13 mouse cellular contexts compared by ENCODE assay signal in genomic region chr5:123017504-123017903, GRCm38 (mm10). TPM values are rescaled to one million over a fixed set of nuclear protein-coding genes. Genes with fewer than 3 reads are reported as not detected.
DNase-seq lines count a peak whose midpoint lies in the region; ATAC-seq and TF ChIP-seq lines count a peak whose summit lies in the region.
"Had no signal": no experiment of that assay in that cellular context is flagged by ENCODE, and none has a peak within 500 bp of the region (broad histone marks: within the 10 kb centered on the region; RNA-seq: fewer than 3 reads in every experiment).

No protein-coding gene starts in this region.

- no peak for DNase-seq in hindbrain, postnatal 0 days (ENCODE audit: low spot score)
- DNase-seq in hindbrain, embryonic 14.5 days (ENCODE audit: low spot score): no peak
- no peak for DNase-seq in layer of hippocampus, adult 9-11 months
- no peak for DNase-seq in embryo, embryonic 10 days (ENCODE audit: low spot score)
- DNase-seq in Muller cell, postnatal 12 days (ENCODE audit: inconsistent ontology term): no peak
- DNase-seq: adrenal gland, postnatal 14 days; cerebellum, postnatal 25 days; gastrocnemius, postnatal 14 days had no signal

- no peak for TF ChIP-seq POLR2A in bone marrow macrophage, adult 2 months (IDR thresholded peaks at IDR 0.05; ENCODE audit: borderline replicate concordance, low read depth, low read length)

- ATAC-seq in hindbrain, postnatal 0 days: no peak
- no peak for ATAC-seq in hindbrain, embryonic 14.5 days (ENCODE audit: low FRiP score)
- no peak for ATAC-seq in kidney, embryonic 15.5 days (replicated peaks; ENCODE audit: low FRiP score)
- no peak for ATAC-seq in lung, embryonic 16.5 days (ENCODE audit: low read depth)

- no peaks in the 10 kb centered on the region for H3K36me3 ChIP-seq in hindbrain, postnatal 0 days (ENCODE audit: insufficient read depth, low read length)
- no peaks in the 10 kb centered on the region for H3K36me3 ChIP-seq in hindbrain, embryonic 14.5 days (replicated peaks; ENCODE audit: control insufficient read depth, insufficient read depth)
- H3K36me3 ChIP-seq in kidney, embryonic 15.5 days: peaks cover 4% of the 10 kb centered on the region; the same call in 1 of the 2 replicates
- no peaks in the 10 kb centered on the region for H3K36me3 ChIP-seq in lung, embryonic 16.5 days (ENCODE audit: control insufficient read depth, insufficient read depth, low read length)

- H3K27me3 ChIP-seq in hindbrain, postnatal 0 days (ENCODE audit: insufficient read depth, low read length): no peaks in the 10 kb centered on the region
- no peaks in the 10 kb centered on the region for H3K27me3 ChIP-seq in hindbrain, embryonic 14.5 days (ENCODE audit: control insufficient read depth, insufficient read depth, low read length)
- H3K27me3 ChIP-seq in kidney, embryonic 15.5 days: no peaks in the 10 kb centered on the region
- H3K27me3 ChIP-seq in lung, embryonic 16.5 days (ENCODE audit: control insufficient read depth, insufficient read depth, low read depth, low read length): no peaks in the 10 kb centered on the region

- no peak for TF ChIP-seq CTCF in hindbrain, postnatal 0 days (IDR thresholded peaks at IDR 0.05; ENCODE audit: low read depth)
- TF ChIP-seq CTCF in bone marrow macrophage, adult 2 months (IDR thresholded peaks at IDR 0.05; ENCODE audit: low read depth, low read length): no peak

- 76% methylated on average over 4 of the region's 4 CpGs for WGBS in hindbrain, postnatal 0 days
- WGBS in hindbrain, embryonic 14.5 days: 90% methylated on average over 4 of the region's 4 CpGs
- 69% methylated on average over 4 of the region's 4 CpGs for WGBS in kidney, embryonic 15.5 days
- 64% methylated on average over 4 of the region's 4 CpGs for WGBS in lung, embryonic 16.5 days

- H3K4me2 ChIP-seq in hindbrain, postnatal 0 days (ENCODE audit: low read depth, low read length): 0 out of 2 replicates have a peak overlapping the region, but pooled peaks have one; percentile 5
- no peak overlapping the region for H3K4me2 ChIP-seq in hindbrain, embryonic 14.5 days (replicated peaks)
- peak overlapping the region; percentile 87; the same call in 1 of the 2 replicates for H3K4me2 ChIP-seq in kidney, embryonic 15.5 days
- peak overlapping the region; percentile 78; the same call in 1 of the 2 replicates for H3K4me2 ChIP-seq in lung, embryonic 16.5 days (ENCODE audit: low read depth, low read length)

- no peak overlapping the region for H3K4me3 ChIP-seq in hindbrain, postnatal 0 days (ENCODE audit: low read length)
- H3K4me3 ChIP-seq in hindbrain, embryonic 14.5 days (replicated peaks; ENCODE audit: low read length): no peak overlapping the region
- peak overlapping the region; percentile 9; the same call in 1 of the 2 replicates for H3K4me3 ChIP-seq in bone marrow macrophage, adult 2 months (ENCODE audit: insufficient read depth, low read length)
- no peak overlapping the region for H3K4me3 ChIP-seq in kidney, embryonic 15.5 days (replicated peaks)
- no peak overlapping the region for H3K4me3 ChIP-seq in lung, embryonic 16.5 days (ENCODE audit: low read length)

- no peaks in the 10 kb centered on the region for H3K9me3 ChIP-seq in hindbrain, postnatal 0 days (ENCODE audit: low read length)
- no peaks in the 10 kb centered on the region for H3K9me3 ChIP-seq in hindbrain, embryonic 14.5 days (ENCODE audit: control insufficient read depth, low read length)
- no peaks in the 10 kb centered on the region for H3K9me3 ChIP-seq in kidney, embryonic 15.5 days (replicated peaks)
- H3K9me3 ChIP-seq in lung, embryonic 16.5 days (ENCODE audit: control insufficient read depth, low read length): no peaks in the 10 kb centered on the region
- H3K9me3 ChIP-seq: G1E had no signal

- H3K27ac ChIP-seq in hindbrain, postnatal 0 days: no peak overlapping the region
- no peak overlapping the region for H3K27ac ChIP-seq in hindbrain, embryonic 14.5 days
- H3K27ac ChIP-seq in bone marrow macrophage, adult 2 months (ENCODE audit: insufficient read depth, low read depth, low read length): no peak overlapping the region; the same call in 1 of the 2 replicates
- 0 out of 2 replicates have a peak overlapping the region, but pooled peaks have one; percentile 2 for H3K27ac ChIP-seq in kidney, embryonic 15.5 days
- H3K27ac ChIP-seq in lung, embryonic 16.5 days (ENCODE audit: low read length): no peak overlapping the region

- H3K9ac ChIP-seq in hindbrain, postnatal 0 days (replicated peaks; ENCODE audit: low read length): no peak overlapping the region
- no peak overlapping the region for H3K9ac ChIP-seq in hindbrain, embryonic 14.5 days
- no peak overlapping the region for H3K9ac ChIP-seq in kidney, embryonic 15.5 days
- no peak overlapping the region for H3K9ac ChIP-seq in lung, embryonic 16.5 days (ENCODE audit: low read length)

- peaks cover 3% of the 10 kb centered on the region; the same call in 1 of the 2 replicates for H3K4me1 ChIP-seq in hindbrain, postnatal 0 days (ENCODE audit: insufficient read depth, low read length)
- H3K4me1 ChIP-seq in hindbrain, embryonic 14.5 days (replicated peaks; ENCODE audit: control insufficient read depth, insufficient read depth, low read length): peaks cover 26% of the 10 kb centered on the region
- peaks cover 48% of the 10 kb centered on the region for H3K4me1 ChIP-seq in bone marrow macrophage, adult 2 months (ENCODE audit: control insufficient read depth, insufficient read depth, low read length)
- peaks cover 53% of the 10 kb centered on the region for H3K4me1 ChIP-seq in kidney, embryonic 15.5 days
- peaks cover 38% of the 10 kb centered on the region for H3K4me1 ChIP-seq in lung, embryonic 16.5 days (replicated peaks; ENCODE audit: control insufficient read depth, insufficient read depth, low read length)

RNA-seq across cellular contexts. Expression of gene Orai1, which starts 2.6 kb away (rescaled TPM):
- 20.9 and 27.2 TPM in 2 replicates for total RNA-seq in hindbrain, postnatal 0 days (2014; rRNA removed)
- 16.8 and 18.3 TPM in 2 replicates for polyA plus RNA-seq in hindbrain, postnatal 0 days (2015; fragmentation: Nextera tagmentation; extraction: Ambion mirVana)
- polyA plus RNA-seq in hindbrain, embryonic 14.5 days (2014; fragmentation: Nextera tagmentation; extraction: Ambion mirVana): 16.2 and 18.0 TPM in 2 replicates
- polyA plus RNA-seq in bone marrow macrophage, adult 2 months (2012; ENCODE audit: insufficient read depth, insufficient read length, missing spikeins): 59.9 and 68.5 TPM in 2 replicates
- 17.5 and 18.5 TPM in 2 replicates for polyA plus RNA-seq in kidney, embryonic 15.5 days (2015; fragmentation: Nextera tagmentation; extraction: Ambion mirVana)
- polyA plus RNA-seq in lung, embryonic 16.5 days (2015; fragmentation: Nextera tagmentation; extraction: Ambion mirVana): 18.2 and 19.3 TPM in 2 replicates

RNA-seq across cellular contexts. Expression of gene Kdm2b, which starts 27.9 kb away (rescaled TPM):
- 75.7 and 87.3 TPM in 2 replicates for total RNA-seq in hindbrain, postnatal 0 days (2014; rRNA removed)
- 59.7 and 60.9 TPM in 2 replicates for polyA plus RNA-seq in hindbrain, postnatal 0 days (2015; fragmentation: Nextera tagmentation; extraction: Ambion mirVana)
- polyA plus RNA-seq in hindbrain, embryonic 14.5 days (2014; fragmentation: Nextera tagmentation; extraction: Ambion mirVana): 80.8 and 87.1 TPM in 2 replicates
- 26.6 and 26.9 TPM in 2 replicates for polyA plus RNA-seq in bone marrow macrophage, adult 2 months (2012; ENCODE audit: insufficient read depth, insufficient read length, missing spikeins)
- polyA plus RNA-seq in kidney, embryonic 15.5 days (2015; fragmentation: Nextera tagmentation; extraction: Ambion mirVana): 92.2 and 96.8 TPM in 2 replicates
- polyA plus RNA-seq in lung, embryonic 16.5 days (2015; fragmentation: Nextera tagmentation; extraction: Ambion mirVana): 35.5 and 37.6 TPM in 2 replicates

RNA-seq across cellular contexts. Expression of gene Morn3, which starts 29.3 kb away (rescaled TPM):
- total RNA-seq in hindbrain, postnatal 0 days (2014; rRNA removed): not detected in 2 replicates
- 0.64 and 0.87 TPM in 2 replicates for polyA plus RNA-seq in hindbrain, postnatal 0 days (2015; fragmentation: Nextera tagmentation; extraction: Ambion mirVana)
- polyA plus RNA-seq in hindbrain, embryonic 14.5 days (2014; fragmentation: Nextera tagmentation; extraction: Ambion mirVana): 0.79 TPM in 1 of 2 replicates, not detected in the other
- not detected in 2 replicates for polyA plus RNA-seq in bone marrow macrophage, adult 2 months (2012; ENCODE audit: insufficient read depth, insufficient read length, missing spikeins)
- 0.26 TPM in 1 of 2 replicates, not detected in the other for polyA plus RNA-seq in kidney, embryonic 15.5 days (2015; fragmentation: Nextera tagmentation; extraction: Ambion mirVana)
- polyA plus RNA-seq in lung, embryonic 16.5 days (2015; fragmentation: Nextera tagmentation; extraction: Ambion mirVana): 3.9 and 7.4 TPM in 2 replicates
- total RNA-seq: adrenal gland, postnatal 14 days; G1E; gastrocnemius, postnatal 14 days had no signal
- polyA plus RNA-seq: G1E; urinary bladder, adult 2 months had no signal

RNA-seq across cellular contexts. Expression of gene Tmem120b, which starts 50.7 kb away (rescaled TPM):
- total RNA-seq in hindbrain, postnatal 0 days (2014; rRNA removed): 15.3 and 29.3 TPM in 2 replicates
- 17.7 and 19.6 TPM in 2 replicates for polyA plus RNA-seq in hindbrain, postnatal 0 days (2015; fragmentation: Nextera tagmentation; extraction: Ambion mirVana)
- 13.0 and 14.0 TPM in 2 replicates for polyA plus RNA-seq in hindbrain, embryonic 14.5 days (2014; fragmentation: Nextera tagmentation; extraction: Ambion mirVana)
- polyA plus RNA-seq in bone marrow macrophage, adult 2 months (2012; ENCODE audit: insufficient read depth, insufficient read length, missing spikeins): 4.3 and 6.8 TPM in 2 replicates
- 15.3 and 19.2 TPM in 2 replicates for polyA plus RNA-seq in kidney, embryonic 15.5 days (2015; fragmentation: Nextera tagmentation; extraction: Ambion mirVana)
- polyA plus RNA-seq in lung, embryonic 16.5 days (2015; fragmentation: Nextera tagmentation; extraction: Ambion mirVana): 12.4 and 14.5 TPM in 2 replicates
